8 mouse cellular contexts compared by ENCODE assay signal in the genomic region with DNA sequence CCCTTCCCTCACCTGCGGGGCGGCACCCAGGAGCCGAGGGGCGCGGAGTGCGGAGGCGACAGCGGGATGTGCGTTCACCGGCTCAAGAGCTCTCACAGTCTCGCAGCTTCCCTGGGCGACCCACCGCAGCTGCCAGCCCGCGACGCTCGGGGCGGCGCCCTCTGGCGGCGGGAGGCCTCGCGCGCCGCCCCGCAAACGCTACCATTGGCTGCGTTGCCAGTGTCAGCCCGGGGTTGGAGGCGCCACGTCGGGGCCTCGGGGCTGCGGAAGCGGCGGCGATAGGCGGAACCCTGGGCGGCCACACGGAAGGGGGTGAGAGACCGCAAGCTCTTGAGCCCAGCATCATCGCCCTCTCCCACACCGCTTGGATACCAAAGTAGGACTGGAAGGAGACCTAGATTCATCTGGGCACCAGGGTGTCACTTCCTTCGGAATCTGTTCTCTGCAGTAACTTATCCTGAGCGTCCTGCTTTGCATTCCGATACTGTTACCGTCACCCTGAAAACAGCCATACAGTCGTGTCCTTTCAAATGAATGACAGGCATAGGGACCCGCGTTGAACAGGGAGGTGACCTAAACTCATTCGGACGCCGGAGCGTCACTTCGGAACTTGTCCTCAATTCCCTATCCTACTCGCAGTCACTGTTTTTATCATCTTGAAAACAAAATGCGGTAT. TPM values are rescaled to one million over a fixed set of nuclear protein-coding genes. Genes with fewer than 3 reads are reported as not detected.
DNase-seq lines count a peak whose midpoint lies in the region; ATAC-seq and TF ChIP-seq lines count a peak whose summit lies in the region.

A gene (minus strand): TSS at position 186 of the 676 bp plus-strand sequence.

- H3K27ac ChIP-seq in MEL (ENCODE audit: control insufficient read depth, low read depth, low read length), result peak within 1 kb of the TSS; percentile 77
- peak within 1 kb of the TSS; percentile 77 for H3K27ac ChIP-seq in cerebellum, adult 2 months (ENCODE audit: insufficient read depth, low read length)
- H3K27ac ChIP-seq in lung, embryonic 16.5 days (ENCODE audit: low read length), result peak within 1 kb of the TSS; percentile 91

- peaks cover 43% of the 10 kb centered on the region for H3K79me2 ChIP-seq in MEL (ENCODE audit: control insufficient read depth, insufficient read depth, low read length, poor library complexity)

- ATAC-seq in hematopoietic stem cell, adult 5-6 weeks (replicated peaks in 1 of 2; ENCODE audit: insufficient read depth in 1 of 2, low FRiP score in 2 of 2, low TSS enrichment in 1 of 2, low read depth in 1 of 2, poor library complexity in 2 of 2, severe bottlenecking in 2 of 2), result peak; percentile 91 to 94
- ATAC-seq in lung, embryonic 16.5 days (ENCODE audit: low read depth), result peak; percentile 95

- TF ChIP-seq EP300 in MEL (IDR thresholded peaks at IDR 0.05; ENCODE audit: low read depth in 1 of 2, low read length in 2 of 2), result no peak

- H3K4me2 ChIP-seq in lung, embryonic 16.5 days (ENCODE audit: low read depth, low read length), result peak within 1 kb of the TSS; percentile 84

- no peaks in the 10 kb centered on the region for H3K27me3 ChIP-seq in MEL (ENCODE audit: control insufficient read depth in 1 of 2, insufficient read depth in 2 of 2, low read length in 2 of 2)
- no peaks in the 10 kb centered on the region for H3K27me3 ChIP-seq in cerebellum, adult 2 months (ENCODE audit: control insufficient read depth, insufficient read depth, low read length)
- H3K27me3 ChIP-seq in lung, embryonic 16.5 days (ENCODE audit: control insufficient read depth, insufficient read depth, low read depth, low read length), result no peaks in the 10 kb centered on the region

- H3K9ac ChIP-seq in MEL (ENCODE audit: control insufficient read depth, low read depth, low read length, poor library complexity, severe bottlenecking), result peak within 1 kb of the TSS; percentile 82
- H3K9ac ChIP-seq in lung, embryonic 16.5 days (ENCODE audit: low read length), result peak within 1 kb of the TSS; percentile 93

- WGBS in cerebellum, adult 2 months, result under 1% methylated on average over 56 of the region's 57 CpGs
- WGBS in lung, embryonic 16.5 days, result 0% methylated on average over 39 of the region's 57 CpGs

- peaks cover 3 to 4% of the 10 kb centered on the region in 2 experiments; a peak in 3 of 4 replicates for H3K36me3 ChIP-seq in MEL (ENCODE audit: control insufficient read depth in 1 of 2, insufficient read depth in 2 of 2, low read length in 2 of 2)
- H3K36me3 ChIP-seq in lung, embryonic 16.5 days (ENCODE audit: control insufficient read depth, insufficient read depth, low read length), result no peaks in the 10 kb centered on the region

- TF ChIP-seq POLR2A in MEL (IDR thresholded peaks at IDR 0.05; ENCODE audit: control insufficient read depth in 1 of 2, insufficient read depth in 1 of 2, low read depth in 1 of 2, low read length in 2 of 2, poor library complexity in 1 of 2), result peak; percentile 62 to 87; a peak in 3 of 4 replicates
- TF ChIP-seq POLR2A in cerebellum, adult 2 months (IDR thresholded peaks at IDR 0.05; ENCODE audit: borderline replicate concordance, insufficient read depth, low read length), result peak; percentile 74; the same call in 1 of the 2 replicates

- peak; percentile 50 to 91 (median 78); a peak in 5 of 6 replicates for TF ChIP-seq CTCF in MEL (IDR thresholded peaks at IDR 0.05 in 2 of 3, conservative IDR thresholded peaks at IDR 0.05 in 1 of 3; ENCODE audit: control insufficient read depth in 1 of 3, insufficient read depth in 1 of 3, low read depth in 2 of 3, low read length in 3 of 3, poor library complexity in 1 of 3, severe bottlenecking in 1 of 3)
- TF ChIP-seq CTCF in cerebellum, adult 2 months (IDR thresholded peaks at IDR 0.05; ENCODE audit: borderline replicate concordance, insufficient read depth, low read depth, low read length), result peak; percentile 63; the same call in 1 of the 2 replicates

- TF ChIP-seq RAD21 in MEL (IDR thresholded peaks at IDR 0.05; ENCODE audit: low read depth, low read length), result no peak

- peak within 1 kb of the TSS; percentile 55 to 62 for H3K4me3 ChIP-seq in MEL (ENCODE audit: control insufficient read depth in 1 of 2, insufficient read depth in 1 of 2, low read depth in 2 of 2, low read length in 2 of 2)
- peak within 1 kb of the TSS; percentile 83 for H3K4me3 ChIP-seq in cerebellum, adult 2 months (replicated peaks; ENCODE audit: insufficient read depth, low read depth, low read length)
- H3K4me3 ChIP-seq in lung, embryonic 16.5 days (ENCODE audit: low read length), result peak within 1 kb of the TSS; percentile 95

- H3K4me1 ChIP-seq in MEL (ENCODE audit: control insufficient read depth in 1 of 2, insufficient read depth in 2 of 2, low read length in 2 of 2), result peaks cover 0 to 3% of the 10 kb centered on the region in 2 experiments; a peak in 1 of 4 replicates
- peaks cover 3% of the 10 kb centered on the region; the same call in 1 of the 2 replicates for H3K4me1 ChIP-seq in cerebellum, adult 2 months (ENCODE audit: control insufficient read depth, insufficient read depth, low read length)
- peaks cover 11% of the 10 kb centered on the region for H3K4me1 ChIP-seq in lung, embryonic 16.5 days (replicated peaks; ENCODE audit: control insufficient read depth, insufficient read depth, low read length)

- peak; percentile 93 for DNase-seq in MEL (ENCODE audit: low read depth, low spot score)
- DNase-seq in cerebellum, adult 2 months, result peak; percentile 91 to 93
- DNase-seq in forelimb bud, embryonic 11.5 days (ENCODE audit: low read depth, low spot score), result peak; percentile 89
- peak; percentile 72 for DNase-seq in layer of hippocampus, adult 9-10 months (ENCODE audit: low spot score)
- DNase-seq in ovary, postnatal 10 days (ENCODE audit: low spot score), result peak; percentile 76
- peak; percentile 84 to 90 for DNase-seq in thymus, postnatal 10 days (ENCODE audit: low spot score in 2 of 2)

- no peaks in the 10 kb centered on the region for H3K9me3 ChIP-seq in MEL (replicated peaks; ENCODE audit: insufficient read depth, low read length)
- H3K9me3 ChIP-seq in lung, embryonic 16.5 days (ENCODE audit: control insufficient read depth, low read length), result peaks cover 2% of the 10 kb centered on the region; the same call in 1 of the 2 replicates

TF ChIP-seq in MEL, 35 proteins besides CTCF, POLR2A, EP300 and RAD21:
- TF ChIP-seq RCOR1 (IDR thresholded peaks at IDR 0.05; ENCODE audit: low read depth, low read length) (no peak), CHD2 (IDR thresholded peaks at IDR 0.05; ENCODE audit: low read length) (no peak), SIN3A (IDR thresholded peaks at IDR 0.05; ENCODE audit: low read length) (peak; percentile 83; the same call in 1 of the 2 replicates), MAX (IDR thresholded peaks at IDR 0.05; ENCODE audit: low read length) (0 out of 2 replicates have a peak, but pooled peaks have one; percentile 42), ELF1 (IDR thresholded peaks at IDR 0.05; ENCODE audit: low read depth, low read length) (peak; percentile 85), MYC (IDR thresholded peaks at IDR 0.05; ENCODE audit: low read depth, low read length) (0 out of 2 replicates have a peak, but pooled peaks have one; percentile 13), E2F4 (IDR thresholded peaks at IDR 0.05; ENCODE audit: borderline replicate concordance, low read depth, low read length) (no peak; the same call in 1 of the 2 replicates), SMC3 (IDR thresholded peaks at IDR 0.05; ENCODE audit: low read depth, low read length) (peak; percentile 29), HCFC1 (IDR thresholded peaks at IDR 0.05; ENCODE audit: low read depth, low read length) (peak; percentile 74), MAZ (IDR thresholded peaks at IDR 0.05; ENCODE audit: low read depth, low read length) (peak; percentile 67; the same call in 1 of the 2 replicates), ETS1 (IDR thresholded peaks at IDR 0.05; ENCODE audit: low read depth, low read length) (peak; percentile 67; the same call in 1 of the 2 replicates), KAT2A (conservative IDR thresholded peaks at IDR 0.05; ENCODE audit: low read depth, low read length) (no peak), ZMIZ1 (IDR thresholded peaks at IDR 0.05; ENCODE audit: low read depth, low read length) (peak; percentile 82), TBP (IDR thresholded peaks at IDR 0.05; ENCODE audit: low read depth, low read length) (peak; percentile 85), NELFE (IDR thresholded peaks at IDR 0.05; ENCODE audit: low read depth, low read length) (peak; percentile 85), POLR2AphosphoS5 (IDR thresholded peaks at IDR 0.05; ENCODE audit: borderline replicate concordance, low read depth, low read length) (no peak), GABPA (IDR thresholded peaks at IDR 0.05; ENCODE audit: low read depth, low read length) (peak; percentile 61; the same call in 1 of the 2 replicates), USF1 (IDR thresholded peaks at IDR 0.05; ENCODE audit: low read depth, low read length) (0 out of 2 replicates have a peak, but pooled peaks have one; percentile 6), MXI1 (IDR thresholded peaks at IDR 0.05; ENCODE audit: low read depth, low read length) (peak; percentile 82), POLR2AphosphoS2 (IDR thresholded peaks at IDR 0.05; ENCODE audit: low read length) (peak; percentile 80; the same call in 1 of the 2 replicates), TCF12 (IDR thresholded peaks at IDR 0.05; ENCODE audit: low read depth, low read length) (peak; percentile 73)

RNA-seq across cellular contexts. Expression of the gene that starts here (rescaled TPM):
- total RNA-seq in MEL (2012; rRNA removed), result 40.9 and 48.7 TPM in 2 replicates
- 100 to 1,000 TPM in 1 of 2 experiments, 10 to 100 TPM in 1; 77.4 to 202 TPM for polyA plus RNA-seq in MEL (2012; ENCODE audit: insufficient read depth in 1 of 2, insufficient read length in 2 of 2, low read depth in 1 of 2, low replicate concordance in 2 of 2, missing spikeins in 1 of 2)
- polyA plus RNA-seq in cerebellum, adult 2 months (2012; rRNA removed), result 70.8 and 73.6 TPM in 2 replicates
- 253 and 425 TPM in 2 replicates for total RNA-seq in hematopoietic stem cell, adult 5-6 weeks (2017)
- polyA plus RNA-seq in lung, embryonic 16.5 days (2015; fragmentation: Nextera tagmentation; extraction: Ambion mirVana), result 107 and 109 TPM in 2 replicates

Comparison
In these comparisons a context has a peak if more than half of its experiments do, and no peak if none do; other contexts are left out.
1. Peak in every context shown above with its lines: DNase-seq, ATAC-seq, H3K4me3 ChIP-seq and H3K27ac ChIP-seq.